Mouse (Mus musculus) cerebellum, adult 18-20 months (tissue): ENCODE results near the gene Spert.

Source experiments
- DNase-seq, 2 experiments: peaks; one replicate each; pipeline ENCODE4 v3.0.0; 2021

The Spert gene

DNA sequence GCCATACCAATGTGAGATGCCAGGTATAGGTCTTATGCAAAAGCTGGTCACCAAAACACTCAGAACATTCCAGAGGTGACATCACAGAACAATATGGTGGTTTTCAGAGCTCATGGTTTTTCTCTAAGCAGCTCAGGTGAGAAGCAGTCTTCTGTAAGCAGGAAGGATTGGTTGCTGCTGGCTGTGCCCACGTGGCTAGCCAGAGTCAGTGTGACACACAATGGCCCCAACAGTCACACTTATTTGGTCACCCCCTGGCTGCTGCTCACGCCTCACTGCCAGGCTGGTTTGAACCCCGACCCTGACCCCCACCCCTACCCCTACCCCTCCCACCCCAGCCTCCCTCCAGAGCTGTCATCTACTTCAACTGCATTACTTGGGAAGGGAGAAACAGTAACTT lies at the start of gene Spert:
Gene Spert, minus strand, starts transcription at position 139 of the 400 bp plus-strand sequence.
- DNase-seq: no peak

- no peak for DNase-seq
Observed at GRCm38 (mm10) chr14:75642080-75642479, 49.2 kb upstream of the Spert start, which contains the start of gene Erich6b. Erich6b (plus strand) TSS chr14:75642259.

GRCm38 (mm10) chr14:75641369-75641768 lies 48.5 kb upstream of the Spert start:
- DNase-seq: no peak

GRCm38 (mm10) chr14:75640846-75641245 lies 47.9 kb upstream of the Spert start:
- peak; percentile 19 to 31 for DNase-seq

GRCm38 (mm10) chr14:75637641-75638040 lies 44.7 kb upstream of the Spert start:
- peak; percentile 66 to 67 for DNase-seq

- no peak for DNase-seq
Observed at GRCm38 (mm10) chr14:75636107-75636506, 43.2 kb upstream of the Spert start.

GRCm38 (mm10) chr14:75635350-75635749 lies 42.4 kb upstream of the Spert start:
- peak; percentile 79 for DNase-seq

DNA sequence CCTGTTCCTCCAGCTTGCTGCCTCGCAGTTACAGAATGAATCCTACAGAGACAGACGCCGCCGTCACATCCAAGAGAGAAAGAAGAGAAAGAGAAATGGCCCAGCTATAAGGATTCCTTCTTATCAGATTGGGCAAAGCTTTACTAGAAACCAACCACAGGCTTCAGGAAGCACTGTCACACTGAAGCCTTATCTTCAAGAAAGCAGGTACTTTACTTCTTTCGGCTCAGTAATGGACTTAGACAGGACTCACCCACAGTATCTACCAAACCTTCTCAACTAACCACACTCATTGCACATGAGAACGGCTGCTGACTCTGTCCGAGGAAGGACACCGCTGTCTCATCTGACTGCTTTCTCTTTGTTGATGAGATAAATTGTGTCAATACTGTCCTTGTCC lies 36.0 kb upstream of the Spert start:
- DNase-seq: no peak

DNA sequence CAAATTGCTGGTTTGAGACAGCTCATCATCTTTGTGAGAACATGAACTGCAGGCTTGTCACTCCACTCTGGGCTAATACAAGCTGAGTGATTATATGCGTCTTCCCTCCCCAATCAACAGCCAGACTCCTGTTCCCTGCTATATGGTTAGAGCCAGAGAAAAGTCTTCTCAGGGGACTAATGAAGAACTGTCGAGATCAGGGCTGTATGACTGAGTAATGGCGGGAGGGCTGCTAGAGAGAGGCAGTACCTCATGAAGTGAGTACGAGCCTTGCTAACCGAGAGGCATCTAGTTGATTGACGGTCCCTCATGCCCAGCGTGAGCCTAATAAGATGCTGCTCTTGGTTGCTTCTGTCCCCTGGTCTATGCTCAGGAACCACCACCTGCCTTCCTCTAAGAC lies 30.1 kb upstream of the Spert start:
- no peak for DNase-seq

DNA sequence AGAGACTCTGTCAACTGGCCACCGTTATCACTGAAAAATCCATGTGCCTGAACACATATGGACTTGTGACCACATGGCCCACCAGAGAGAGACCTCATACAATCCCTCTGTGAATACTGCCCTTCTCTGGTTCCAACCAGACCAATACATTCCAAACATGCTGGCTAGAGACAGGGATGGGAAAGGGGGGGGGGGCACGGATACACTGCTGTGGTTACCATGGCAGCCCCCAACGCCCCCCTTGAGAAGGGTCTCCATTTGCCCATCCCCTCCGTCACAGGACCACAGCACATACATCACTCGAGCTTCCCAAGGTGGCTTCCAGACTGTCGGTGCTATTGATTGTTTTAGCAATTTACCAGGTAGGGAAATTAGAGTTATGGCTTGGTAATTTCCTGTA lies 23.5 kb upstream of the Spert start:
- no peak for DNase-seq

DNA sequence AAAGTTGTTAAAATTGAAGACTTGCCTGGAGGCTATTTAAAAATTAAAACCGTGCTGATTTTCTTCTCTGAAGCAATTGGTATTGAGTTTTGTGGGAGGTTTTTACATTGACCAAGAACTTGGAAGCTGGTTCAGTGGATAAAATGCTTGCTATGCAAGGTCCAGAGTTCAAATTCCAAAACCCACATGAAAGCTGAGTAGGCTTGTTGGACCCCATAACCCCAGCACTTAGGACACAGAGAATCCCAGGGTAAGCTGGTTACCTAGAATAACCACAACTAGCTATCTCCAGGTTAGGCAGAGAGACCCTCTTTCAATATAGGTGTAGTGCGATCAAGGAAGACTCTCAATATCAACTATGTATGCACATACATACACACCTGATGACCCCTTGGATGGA lies 16.3 kb upstream of the Spert start:
- no peak for DNase-seq

DNA sequence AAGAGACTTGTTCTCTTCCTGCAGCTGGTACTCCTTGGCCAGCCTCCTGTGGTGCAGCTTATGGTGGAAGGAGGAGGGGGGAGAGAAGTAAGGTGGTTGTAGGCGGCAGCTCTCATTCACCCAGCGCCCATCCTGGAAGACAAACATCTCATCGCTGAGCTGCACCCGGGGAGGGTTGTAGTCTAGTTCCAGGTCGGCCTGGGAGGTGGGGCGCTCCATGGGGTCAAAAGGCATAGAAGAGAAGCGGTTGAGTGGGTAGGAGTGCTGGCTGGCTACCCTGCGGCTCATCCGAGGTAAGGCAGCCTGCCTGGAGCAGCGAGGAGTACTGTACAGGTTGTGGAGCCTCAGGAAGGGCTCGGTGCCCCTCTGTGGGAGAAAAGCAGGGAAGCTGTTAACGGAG lies 9.0 kb downstream of the Spert start:
- no peak for DNase-seq

- no peak for DNase-seq
Observed at GRCm38 (mm10) chr14:75579010-75579409, 13.9 kb downstream of the Spert start.

DNA sequence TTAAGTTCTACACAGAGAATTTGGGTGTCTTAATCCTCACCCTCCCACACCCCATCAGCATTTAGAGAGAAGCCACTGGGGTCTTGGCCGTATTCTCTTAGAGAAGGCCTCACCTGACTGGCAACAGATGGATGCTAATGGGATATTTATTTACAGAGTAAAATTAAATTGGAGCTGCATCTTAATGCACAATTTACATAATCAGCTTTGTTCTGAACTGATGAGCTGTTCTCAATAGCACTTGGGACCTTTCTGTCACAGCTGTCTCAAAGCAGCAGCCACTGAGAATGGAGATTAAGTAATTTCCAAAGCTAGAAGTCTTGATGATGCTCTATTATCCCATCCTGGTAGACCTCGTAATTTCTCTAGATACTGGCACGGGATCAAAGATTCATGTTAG lies 26.6 kb downstream of the Spert start:
- peak in 1 of 2 experiments; percentile 28 for DNase-seq

GRCm38 (mm10) chr14:75565534-75566140 lies 27.3 kb downstream of the Spert start:
- peak; percentile 94 for DNase-seq

DNA sequence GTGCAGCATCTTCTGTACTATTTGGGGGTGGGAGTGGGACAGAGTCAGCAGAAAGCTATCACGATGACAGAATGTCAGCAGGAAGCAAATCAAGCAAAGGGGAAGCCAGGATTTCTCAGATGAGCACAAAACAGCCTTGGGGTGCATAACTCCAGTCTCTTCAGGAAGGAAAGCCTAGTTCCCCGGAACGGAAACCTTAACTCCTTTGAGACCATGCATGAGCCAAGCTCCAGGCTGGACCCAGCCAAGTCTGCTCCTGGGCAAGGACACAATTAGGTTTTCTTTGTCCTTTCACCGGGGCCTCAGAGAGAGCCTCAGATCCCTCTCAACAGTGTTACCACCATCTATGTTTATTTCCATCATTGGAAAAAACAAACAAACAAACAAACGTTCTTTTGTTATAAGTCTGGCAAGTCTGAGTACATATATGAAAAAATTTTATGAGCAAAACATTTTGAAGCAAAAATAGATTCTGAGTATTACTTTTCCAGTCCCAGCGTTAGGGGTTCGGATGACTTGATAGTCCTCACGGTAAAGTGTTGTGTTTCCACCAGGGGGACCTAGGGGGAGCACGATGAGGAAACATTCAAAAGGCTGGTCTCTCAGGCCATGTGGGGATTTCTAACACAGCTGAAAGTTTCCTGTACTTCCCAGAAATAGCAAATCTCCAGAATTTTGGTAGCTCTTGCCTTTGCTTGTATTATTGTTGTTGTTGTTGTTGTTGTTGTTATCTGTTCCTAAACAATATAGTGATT lies 31.2 kb downstream of the Spert start:
- DNase-seq: no peak

GRCm38 (mm10) chr14:75541731-75542130 lies 51.2 kb downstream of the Spert start:
- no peak for DNase-seq

- no peak for DNase-seq
Observed at GRCm38 (mm10) chr14:75540996-75541350, 51.9 kb downstream of the Spert start.

DNA sequence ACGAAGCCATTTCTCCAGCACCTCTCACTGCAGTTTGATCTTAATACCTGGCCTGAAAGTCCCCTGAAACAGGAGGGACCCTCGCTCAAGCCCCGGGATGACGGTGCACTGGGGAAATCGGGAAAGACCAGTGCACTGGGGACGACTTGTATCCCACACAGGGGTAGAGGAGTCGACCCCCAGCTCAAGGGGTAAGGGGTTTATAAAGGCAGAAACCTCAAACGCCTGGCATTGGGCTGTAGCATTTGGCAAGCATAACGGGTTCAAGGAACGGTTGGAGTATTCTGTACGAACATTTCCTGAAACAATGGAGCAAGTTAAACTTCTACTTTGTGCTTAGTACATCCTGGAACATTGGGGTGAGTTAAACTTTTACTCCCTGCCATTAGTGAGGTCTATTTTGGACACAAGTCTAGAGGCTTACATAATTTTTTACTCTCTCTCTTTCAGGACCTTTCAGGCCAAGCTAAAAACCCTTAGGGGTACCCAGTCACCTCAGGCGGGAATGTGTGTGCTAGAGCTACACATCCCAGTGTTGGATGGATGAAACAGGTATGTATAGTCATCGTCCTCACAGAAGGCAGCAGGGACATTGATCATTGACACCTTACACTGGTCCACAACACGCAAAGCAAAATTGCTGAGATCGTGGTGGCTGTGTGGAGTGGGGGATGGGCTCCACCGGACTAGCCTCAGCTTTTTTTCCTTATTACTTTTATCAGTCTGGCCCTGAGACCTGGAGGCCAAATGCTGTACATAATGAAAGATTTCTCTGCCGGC lies 52.5 kb downstream of the Spert start:
- no peak for DNase-seq

GRCm38 (mm10) chr14:75539205-75539604 lies 53.7 kb downstream of the Spert start:
- DNase-seq: no peak
